2 mouse cellular contexts compared by ENCODE assay signal in the genomic region with DNA sequence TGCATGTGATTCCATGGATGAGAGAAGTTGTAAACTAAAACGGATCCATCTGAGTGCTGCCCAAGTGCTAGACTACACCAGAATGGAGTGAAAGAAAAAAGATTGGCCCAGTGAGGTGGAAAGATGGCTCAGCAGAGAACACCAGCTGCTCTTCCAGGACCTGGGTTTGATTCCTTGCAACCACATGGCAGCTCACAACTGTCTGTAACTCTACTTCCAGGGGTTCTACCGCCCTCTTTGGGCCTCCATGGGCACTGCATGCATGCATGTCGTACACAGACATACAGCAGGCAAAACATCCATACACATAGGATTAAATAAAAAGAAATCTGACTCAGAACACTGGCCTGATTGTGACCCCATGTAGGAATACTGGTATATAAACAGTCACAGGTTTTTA.
TF ChIP-seq lines count a peak whose summit lies in the region.

No protein-coding gene starts in this region.

TF ChIP-seq in CH12.LX, 34 proteins besides CTCF, POLR2A, EP300 and RAD21:
- no peak for TF ChIP-seq MAFK (IDR thresholded peaks at IDR 0.05; ENCODE audit: insufficient replicate concordance, low read length)
- TF ChIP-seq ETS1 (conservative IDR thresholded peaks at IDR 0.05; ENCODE audit: low read depth, low read length) = no peak
- no peak for TF ChIP-seq CHD1 (IDR thresholded peaks at IDR 0.05; ENCODE audit: low read depth, low read length)
- TF ChIP-seq MEF2A (IDR thresholded peaks at IDR 0.05; ENCODE audit: borderline replicate concordance, low read depth, low read length) = no peak
- no peak for TF ChIP-seq UBTF (IDR thresholded peaks at IDR 0.05; ENCODE audit: low read depth, low read length)
- no peak for TF ChIP-seq KAT2A (IDR thresholded peaks at IDR 0.05; ENCODE audit: insufficient replicate concordance, low read length)
- no peak for TF ChIP-seq GABPA (IDR thresholded peaks at IDR 0.05; ENCODE audit: insufficient replicate concordance, low read depth, low read length)
- no peak for TF ChIP-seq TCF12 (IDR thresholded peaks at IDR 0.05; ENCODE audit: low read depth, low read length)
- no peak for TF ChIP-seq JUND (conservative IDR thresholded peaks at IDR 0.05; ENCODE audit: low read depth, low read length)
- TF ChIP-seq ZNF384 (IDR thresholded peaks at IDR 0.05; ENCODE audit: low read depth, low read length) = no peak
- no peak for TF ChIP-seq CHD2 (IDR thresholded peaks at IDR 0.05; ENCODE audit: low read length)
- no peak for TF ChIP-seq POLR2AphosphoS2 (IDR thresholded peaks at IDR 0.05; ENCODE audit: low read depth, low read length)
- no peak for TF ChIP-seq JUN (IDR thresholded peaks at IDR 0.05; ENCODE audit: insufficient read depth, low read depth, low read length)
- no peak for TF ChIP-seq USF2 (conservative IDR thresholded peaks at IDR 0.05; ENCODE audit: low read depth, low read length)
- no peak for TF ChIP-seq PAX5 (IDR thresholded peaks at IDR 0.05; ENCODE audit: low read length)

TF ChIP-seq in MEL, 35 proteins besides CTCF, POLR2A, EP300 and RAD21:
- TF ChIP-seq NELFE (IDR thresholded peaks at IDR 0.05; ENCODE audit: low read depth, low read length) = no peak
- TF ChIP-seq SMC3 (IDR thresholded peaks at IDR 0.05; ENCODE audit: low read depth, low read length) = peak; percentile 41
TF ChIP-seq in MEL: peak in this region for 1.
